Comparison of ENCODE assay signal across 17 mouse cellular contexts in genomic region chr17:8773391-8773790, GRCm38 (mm10).
A peak's percentile ranks its signal among the peaks of the same experiment; 100 is the strongest.
DNase-seq lines count a peak whose midpoint lies in the region; TF ChIP-seq lines count a peak whose summit lies in the region.
"Had no signal": no experiment of that assay in that cellular context is flagged by ENCODE, and none has a peak within 500 bp of the region (broad histone marks: within the 10 kb centered on the region; RNA-seq: fewer than 3 reads in every experiment).

No protein-coding gene starts in this region.

- DNase-seq in layer of hippocampus, adult 2 months (ENCODE audit: low spot score in 2 of 2), result peak; percentile 29 to 63
- no peak for DNase-seq in layer of hippocampus, postnatal 25 days (ENCODE audit: extremely low spot score in 1 of 2, low spot score in 1 of 2)
- DNase-seq in right cerebral cortex, postnatal 25 days, result peak; percentile 28
- no peak for DNase-seq in right cerebral cortex, postnatal 14 days
- no peak for DNase-seq in liver
- DNase-seq in testis, postnatal 10 days (ENCODE audit: low spot score), result no peak
- DNase-seq: adrenal gland, postnatal 25 days; cerebellum, adult 11-12 months; cerebellum, postnatal 14 days; gastrocnemius, postnatal 25 days; lung, postnatal 4 days; thymus, postnatal 25 days had no signal

- no peak for TF ChIP-seq CTCF in layer of hippocampus, adult 2 months (conservative IDR thresholded peaks at IDR 0.05)
- no peak for TF ChIP-seq CTCF in embryonic fibroblast, embryonic 13.5 days (IDR thresholded peaks at IDR 0.05; ENCODE audit: borderline replicate concordance, insufficient read depth, low read length)

- TF ChIP-seq POLR2A in embryonic fibroblast, embryonic 13.5 days (IDR thresholded peaks at IDR 0.05; ENCODE audit: low read depth, low read length), result no peak

- no peak overlapping the region for H3K4me3 ChIP-seq in layer of hippocampus, adult 2 months
- H3K4me3 ChIP-seq in embryonic fibroblast, embryonic 13.5 days (ENCODE audit: insufficient read depth, low read length), result no peak overlapping the region
- H3K4me3 ChIP-seq: forebrain, embryonic 10.5 days; kidney, embryonic 15.5 days; limb, embryonic 10.5 days; lung, embryonic 15.5 days had no signal

- no peaks in the 10 kb centered on the region; the same call in 1 of the 2 replicates for H3K4me1 ChIP-seq in embryonic fibroblast, embryonic 13.5 days (ENCODE audit: control insufficient read depth, insufficient read depth, low read length)
- H3K4me1 ChIP-seq: forebrain, embryonic 10.5 days; kidney, embryonic 15.5 days; limb, embryonic 10.5 days; lung, embryonic 15.5 days had no signal

- no peak overlapping the region for H3K27ac ChIP-seq in layer of hippocampus, adult 2 months
- peak overlapping the region; percentile 35 for H3K27ac ChIP-seq in embryonic fibroblast, embryonic 13.5 days (ENCODE audit: insufficient read depth, low read length)
- H3K27ac ChIP-seq: forebrain, embryonic 10.5 days; kidney, embryonic 15.5 days; limb, embryonic 10.5 days; lung, embryonic 15.5 days had no signal

Comparison
In these comparisons a context has a peak if more than half of its experiments do, and no peak if none do; other contexts are left out.
1. DNase-seq: peak in layer of hippocampus, adult 2 months (2 of 2) and right cerebral cortex, postnatal 25 days (single experiment); none in layer of hippocampus, postnatal 25 days (0 of 2), right cerebral cortex, postnatal 14 days (single experiment), liver (single experiment) and testis, postnatal 10 days (single experiment).